Mouse (Mus musculus) G1E (cell line): ENCODE results near the gene Tnrc6c. TPM values are rescaled to one million over a fixed set of nuclear protein-coding genes. Genes with fewer than 3 reads are reported as not detected.

ENCODE experiments used
- ATAC-seq: 2 replicates; pipeline ENCODE4 v1.8.0; 2016; ENCODE audit warnings: mild to moderate bottlenecking; ENCODE audit not compliant: insufficient number of reproducible peaks, poor library complexity, low FRiP score, severe bottlenecking; ENCODE audit errors: extremely low read depth
- DNase-seq: peaks from one replicate; pipeline ENCODE4 v3.0.0; 2012; ENCODE audit warnings: low spot score
- H3K27me3 ChIP-seq: 2 replicates; pipeline ENCODE4 v1.6.1; 2012; ENCODE audit warnings: mild to moderate bottlenecking, low read length, inconsistent platforms; ENCODE audit not compliant: insufficient read depth
- H3K36me3 ChIP-seq: replicated peaks from 2 replicates; pipeline ENCODE3; 2012; ENCODE audit warnings: mild to moderate bottlenecking, inconsistent platforms
- H3K4me1 ChIP-seq: 2 replicates; pipeline ENCODE4 v1.6.1; 2012; ENCODE audit warnings: low read depth, low read length, inconsistent platforms, mixed read lengths; ENCODE audit not compliant: insufficient read depth
- H3K4me3 ChIP-seq: 2 replicates; pipeline ENCODE4 v1.5.1; 2012; ENCODE audit warnings: low read depth, mild to moderate bottlenecking, inconsistent platforms, low read length, moderate library complexity, mixed read lengths
- H3K9me3 ChIP-seq: replicated peaks from 2 replicates; pipeline ENCODE4 v1.6.1; 2012; ENCODE audit warnings: inconsistent platforms
- CTCF ChIP-seq: IDR thresholded peaks from 2 replicates; pipeline ENCODE4 v1.5.1; 2012; ENCODE audit warnings: low read depth, low read length, inconsistent platforms, mixed read lengths
- GATA1 ChIP-seq: IDR thresholded peaks from 2 replicates; pipeline ENCODE4 v1.6.1; 2012; ENCODE audit warnings: borderline replicate concordance, low read length, inconsistent platforms, mixed read lengths
- GATA2 ChIP-seq: IDR thresholded peaks from 2 replicates; pipeline ENCODE4 v1.6.1; 2012; ENCODE audit warnings: low read depth, low read length, inconsistent platforms, borderline replicate concordance
- POLR2AphosphoS5 ChIP-seq: IDR thresholded peaks from 2 replicates; pipeline ENCODE4 v1.6.1; 2012; ENCODE audit warnings: low read depth, low read length, inconsistent platforms; ENCODE audit not compliant: insufficient replicate concordance
- TAL1 ChIP-seq: conservative IDR thresholded peaks from 2 replicates; pipeline ENCODE4 v1.6.1; 2012; ENCODE audit warnings: low read depth, low read length, inconsistent platforms, mixed read lengths
- polyA plus RNA-seq: library from polyadenylated mRNA; stranded (reverse); fragments of >175 nt; gene quantifications from 2 replicates; pipeline ENCODE4 v1.2.3, GENCODE M21; 2012
- total RNA-seq, 2 experiments: library from RNA; stranded (forward) in 1 of 2; stranded (reverse) in 1 of 2; fragments of 200-1000 nt in 1 of 2; fragments of >200 nt in 1 of 2; fragmentation: Nextera tagmentation in 1 of 2; gene quantifications; 2 replicates each; pipeline ENCODE4 v1.2.3; 2014 to 2017

Tnrc6c gene
- total and polyA plus RNA-seq, 3 experiments: 19.2 to 47.5 (median 21.5) TPM

DNA sequence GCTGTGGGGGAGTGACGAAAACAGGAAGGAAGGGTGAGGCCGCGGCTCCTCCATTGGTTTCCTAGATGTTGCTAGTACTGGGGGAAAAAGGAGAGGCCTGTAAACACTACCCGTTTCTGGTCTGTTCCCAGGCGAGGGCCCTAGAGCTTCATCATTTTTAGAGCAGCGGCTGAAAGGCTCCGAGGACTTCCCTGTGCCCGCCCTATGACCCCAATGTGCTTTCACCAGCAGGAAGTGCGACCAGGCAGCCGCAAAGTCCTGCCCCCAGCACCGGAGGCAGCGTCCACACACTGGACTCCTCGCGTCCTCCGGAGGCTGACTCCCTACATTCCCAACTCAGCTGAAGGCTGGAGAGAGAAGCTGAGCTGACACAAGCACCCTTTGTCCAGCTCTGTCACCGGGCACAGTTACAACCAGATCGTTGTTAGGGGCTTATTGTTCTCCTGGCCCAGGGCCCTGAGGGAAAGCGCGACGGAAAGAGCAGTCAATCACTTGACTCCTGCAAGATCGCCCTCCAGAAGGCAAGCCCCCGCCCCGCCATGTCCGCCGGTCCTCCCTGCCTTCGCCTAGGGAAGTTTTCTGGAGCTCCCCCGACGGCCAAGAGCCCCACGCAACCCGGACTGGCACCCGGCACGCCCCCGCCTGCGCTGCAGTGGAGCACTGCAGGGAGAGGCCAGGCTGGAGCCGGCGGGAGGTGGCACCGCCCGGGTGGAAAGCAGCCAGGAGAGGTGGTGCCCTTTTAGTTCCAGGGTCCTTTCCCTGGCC lies 125.5 kb downstream of the Tnrc6c start:
- Histone ChIP-seq H3K27me3 (no peaks in the 10 kb centered on the region), H3K36me3 (peaks cover 57% of the 10 kb centered on the region), H3K4me3 (peak overlapping the region; percentile 78), H3K9me3 (no peaks in the 10 kb centered on the region), H3K4me1 (peaks cover 59% of the 10 kb centered on the region)
- no peak for TF ChIP-seq GATA1
- TF ChIP-seq CTCF: no peak
- TF ChIP-seq GATA2: no peak
- ATAC-seq (no peak), DNase-seq (peak; percentile 51)

DNA sequence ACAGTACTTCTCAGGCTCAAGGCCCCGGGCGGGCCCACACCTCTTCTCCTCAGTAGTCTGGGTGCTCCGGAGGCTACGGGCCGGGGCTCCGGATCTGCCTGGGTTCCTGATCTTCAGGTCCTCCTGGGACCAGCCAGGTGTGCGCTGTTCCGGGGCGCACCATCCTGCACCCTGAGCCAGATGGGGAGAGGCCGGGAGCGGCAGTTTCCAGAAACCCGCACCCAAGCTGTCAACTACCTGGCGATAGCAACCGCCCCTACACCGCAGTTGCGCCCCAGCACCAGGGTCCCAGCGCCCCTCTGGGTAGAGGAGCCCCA lies 126.1 kb downstream of the Tnrc6c start:
- H3K4me3 ChIP-seq: peak overlapping the region; percentile 78
- no peak for DNase-seq
- H3K9me3 ChIP-seq: no peaks in the 10 kb centered on the region
- ATAC-seq: no peak
- TF ChIP-seq GATA2: no peak
- TF ChIP-seq GATA1: no peak
- no peak for TF ChIP-seq TAL1
- no peak for TF ChIP-seq CTCF
- TF ChIP-seq POLR2AphosphoS5: no peak
- H3K36me3 ChIP-seq: peaks cover 57% of the 10 kb centered on the region
- H3K27me3 ChIP-seq: no peaks in the 10 kb centered on the region
- peaks cover 62% of the 10 kb centered on the region for H3K4me1 ChIP-seq

DNA sequence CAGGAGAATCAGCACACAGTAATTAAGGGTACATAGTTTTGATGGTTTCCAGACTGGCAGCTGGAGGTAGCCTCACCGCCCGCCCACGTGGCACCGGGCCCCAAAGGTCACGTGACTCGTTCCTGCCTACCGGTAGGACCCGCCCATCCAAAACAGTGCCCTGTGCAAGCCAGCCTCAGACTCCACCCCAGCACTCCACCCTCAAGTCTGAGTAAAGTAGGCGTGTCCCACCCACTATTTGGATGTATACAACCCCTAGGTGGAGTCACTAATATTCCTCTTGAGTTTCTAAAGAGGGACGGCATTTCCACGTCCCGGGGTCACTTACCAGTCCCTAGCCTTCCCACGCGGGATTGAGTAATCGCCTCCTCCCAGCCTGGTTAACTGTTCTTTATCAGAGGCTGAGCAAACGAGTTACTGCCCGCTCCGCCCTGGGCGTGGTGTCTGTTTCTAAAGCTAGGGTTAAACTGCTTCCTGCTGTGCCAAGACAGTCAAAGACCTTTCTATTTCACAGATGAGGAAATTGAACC lies 126.6 kb downstream of the Tnrc6c start:
- peak; percentile 90 for DNase-seq
- TF ChIP-seq GATA1: no peak
- TF ChIP-seq GATA2: no peak
- no peak for TF ChIP-seq POLR2AphosphoS5
- no peak for TF ChIP-seq CTCF
- no peak for TF ChIP-seq TAL1
- H3K9me3 ChIP-seq: no peaks in the 10 kb centered on the region

DNA sequence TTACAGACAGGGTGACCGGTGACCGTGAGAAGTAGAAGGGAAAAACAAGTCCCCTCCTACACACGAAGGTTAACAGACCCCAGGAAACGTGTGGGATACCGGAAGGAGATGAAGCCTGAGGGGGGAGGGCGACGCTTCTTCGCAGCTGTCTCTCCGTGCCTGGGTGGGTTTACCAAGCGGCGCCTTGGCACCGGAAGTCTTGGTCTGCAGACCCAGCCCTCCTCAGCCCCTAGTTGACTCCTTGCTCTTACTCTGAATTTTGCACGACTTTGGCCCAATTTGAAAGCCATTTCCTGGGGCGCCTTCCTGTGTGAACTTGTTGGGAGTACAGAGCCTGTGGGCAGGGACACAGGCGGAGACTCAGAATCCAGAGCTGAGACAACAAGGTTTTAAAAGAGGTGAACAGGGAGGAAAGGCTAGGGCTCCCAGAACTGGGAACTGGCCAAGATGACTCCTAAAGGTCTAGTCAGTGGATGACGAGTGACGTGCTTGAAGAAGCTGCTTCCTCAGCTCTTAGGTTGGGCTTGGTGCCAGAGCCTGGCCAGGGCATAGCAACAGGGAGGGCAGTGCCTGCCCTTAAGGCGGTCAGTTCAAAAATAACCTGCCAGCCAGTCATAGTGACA lies 127.2 kb downstream of the Tnrc6c start:
- peak overlapping the region; percentile 78 for H3K4me3 ChIP-seq
- DNase-seq (no peak), ATAC-seq (0 out of 2 replicates have a peak, but pooled peaks have one; percentile 5)
- peaks cover 65% of the 10 kb centered on the region for H3K4me1 ChIP-seq
- no peak for TF ChIP-seq GATA2
- no peak for TF ChIP-seq GATA1
- no peak for TF ChIP-seq TAL1
- no peak for TF ChIP-seq CTCF
- no peak for TF ChIP-seq POLR2AphosphoS5
- peaks cover 54% of the 10 kb centered on the region for H3K36me3 ChIP-seq
- H3K9me3 ChIP-seq: no peaks in the 10 kb centered on the region
- no peaks in the 10 kb centered on the region for H3K27me3 ChIP-seq

More for the DNA sequence above, 126.6 kb downstream of the Tnrc6c start:
- Histone ChIP-seq H3K4me1 (peaks cover 63% of the 10 kb centered on the region), H3K36me3 (peaks cover 57% of the 10 kb centered on the region), H3K4me3 (peak overlapping the region; percentile 78), H3K27me3 (no peaks in the 10 kb centered on the region)
- ATAC-seq: peak; percentile 84

DNA sequence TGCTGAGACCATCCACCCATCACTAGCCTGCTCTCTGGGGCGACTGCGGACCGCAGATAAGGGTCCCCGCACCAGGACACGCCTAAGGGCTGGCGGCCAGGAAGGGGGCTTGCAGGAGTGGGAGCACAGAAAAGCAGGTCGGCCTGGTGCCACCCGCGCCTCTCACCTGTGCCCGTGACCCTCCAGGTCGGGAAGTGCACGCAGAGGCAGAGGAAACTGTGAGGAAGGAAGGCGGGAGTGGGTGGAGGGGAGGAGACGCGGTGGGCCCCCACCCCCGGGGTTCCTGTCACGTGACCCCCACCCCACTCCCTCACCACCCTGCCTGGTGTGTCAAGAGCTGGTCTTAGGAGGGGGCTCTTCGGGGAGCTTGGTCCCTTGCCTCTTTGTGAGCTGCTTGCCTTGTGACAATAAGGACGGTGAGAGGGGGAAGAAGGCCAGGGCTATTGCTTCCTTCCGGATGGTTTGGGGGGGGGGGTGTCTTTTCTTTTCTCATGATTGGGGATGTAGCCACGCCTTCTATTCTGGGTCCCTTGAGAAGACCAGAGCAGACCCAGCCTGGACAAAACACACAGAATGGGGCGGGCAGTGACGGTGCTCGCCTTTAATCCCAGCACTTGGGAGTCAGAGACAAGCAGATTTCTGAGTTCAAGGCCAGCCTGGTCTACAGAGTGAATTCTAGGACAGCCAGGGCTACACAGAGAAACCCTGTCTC lies 128.1 kb downstream of the Tnrc6c start, which contains the start of the genes Tmc8 and Tmc6:
Gene Tmc8 (plus strand): TSS at position 84 of the 712 bp plus-strand sequence.
Gene Tmc6 (minus strand): TSS at position 206 of the 712 bp plus-strand sequence.
- TF ChIP-seq POLR2AphosphoS5 (no peak), GATA2 (no peak), TAL1 (no peak), GATA1 (no peak), CTCF (no peak)
- Histone ChIP-seq H3K9me3 (no peaks in the 10 kb centered on the region), H3K4me3 (peak within 1 kb of the TSS; percentile 78), H3K36me3 (peaks cover 54% of the 10 kb centered on the region), H3K4me1 (peaks cover 68% of the 10 kb centered on the region), H3K27me3 (no peaks in the 10 kb centered on the region)
- ATAC-seq: no peak
- DNase-seq: peak; percentile 63

DNA sequence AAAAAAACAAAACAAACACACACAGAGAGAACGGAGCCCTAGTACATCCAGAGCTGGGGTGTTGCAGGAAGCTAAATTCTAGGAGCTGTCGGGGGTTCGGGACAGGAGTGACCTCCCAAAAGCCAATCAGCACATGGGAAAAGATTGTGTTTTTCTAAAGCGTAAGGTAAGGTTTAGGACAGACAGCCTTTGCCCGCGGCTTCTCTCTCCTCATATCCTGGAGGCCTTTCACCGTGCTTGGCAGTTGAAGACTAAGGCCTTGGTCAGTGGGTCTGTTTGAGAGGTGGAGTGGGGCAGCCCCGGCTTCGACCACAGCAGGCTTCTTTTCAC lies 128.6 kb downstream of the Tnrc6c start:
- peaks cover 66% of the 10 kb centered on the region for H3K4me1 ChIP-seq
- H3K36me3 ChIP-seq: peaks cover 54% of the 10 kb centered on the region
- H3K9me3 ChIP-seq: no peaks in the 10 kb centered on the region
- DNase-seq: no peak
- TF ChIP-seq POLR2AphosphoS5: no peak
- no peak for TF ChIP-seq TAL1
- no peak for TF ChIP-seq GATA2
- no peak for TF ChIP-seq GATA1
- no peak for TF ChIP-seq CTCF
- no peaks in the 10 kb centered on the region for H3K27me3 ChIP-seq
- no peak for ATAC-seq
- H3K4me3 ChIP-seq: peak overlapping the region; percentile 78
